Mouse (Mus musculus) limb, embryonic 14.5 days (tissue): ENCODE results near the gene Cdh6. TPM values are rescaled to one million over a fixed set of nuclear protein-coding genes. Genes with fewer than 3 reads are reported as not detected.

Source experiments
- ATAC-seq: fragments of 200-750 bp; cut with Nextera tagmentation; 2 replicates; pipeline ENCODE4 v1.8.0; 2017; ENCODE audit warnings: low read depth, moderate number of reproducible peaks, moderate TSS enrichment; ENCODE audit not compliant: low FRiP score
- DNase-seq: peaks from one replicate; pipeline ENCODE4 v3.0.0-alpha.2; 2015; ENCODE audit warnings: low spot score
- H3K27ac ChIP-seq: fragments of 300-500 bp; sonication (generic); replicated peaks from 2 replicates; pipeline ENCODE4 v1.5.1; 2014; ENCODE audit warnings: low read depth, mild to moderate bottlenecking, low read length, moderate library complexity, mixed read lengths
- H3K27me3 ChIP-seq: fragments of 300-500 bp; sonication (generic); 2 replicates; pipeline ENCODE4 v1.6.1; 2014; ENCODE audit warnings: low read length, mixed read lengths; ENCODE audit not compliant: control insufficient read depth, insufficient read depth
- H3K36me3 ChIP-seq: fragments of 300-500 bp; sonication (generic); 2 replicates; pipeline ENCODE4 v1.6.1; 2014; ENCODE audit warnings: mild to moderate bottlenecking, low read length, moderate library complexity, mixed read lengths; ENCODE audit not compliant: control insufficient read depth, insufficient read depth
- H3K4me1 ChIP-seq: fragments of 300-500 bp; sonication (generic); 2 replicates; pipeline ENCODE4 v1.6.1; 2014; ENCODE audit warnings: antibody characterized with exemption, low read length, mixed read lengths; ENCODE audit not compliant: control insufficient read depth, insufficient read depth
- H3K4me2 ChIP-seq: fragments of 300-500 bp; sonication (generic); replicated peaks from 2 replicates; pipeline ENCODE4 v1.6.1; 2014; ENCODE audit warnings: low read depth, mild to moderate bottlenecking, low read length, moderate library complexity; ENCODE audit not compliant: severe bottlenecking
- H3K4me3 ChIP-seq: fragments of 300-500 bp; sonication (generic); replicated peaks from 2 replicates; pipeline ENCODE4 v1.5.1; 2014; ENCODE audit warnings: low read length
- H3K9ac ChIP-seq: fragments of 300-500 bp; sonication (generic); 2 replicates; pipeline ENCODE4 v1.6.1; 2014; ENCODE audit warnings: mild to moderate bottlenecking, low read depth, low read length, moderate library complexity; ENCODE audit not compliant: severe bottlenecking
- H3K9me3 ChIP-seq: fragments of 300-500 bp; sonication (generic); 2 replicates; pipeline ENCODE4 v1.6.1; 2016; ENCODE audit warnings: low read length; ENCODE audit not compliant: control insufficient read depth
- POLR2A ChIP-seq: fragments of 200-500 bp; IDR thresholded peaks from 2 replicates; pipeline ENCODE4 v1.8.0; 2012; ENCODE audit warnings: inconsistent platforms, mild to moderate bottlenecking, moderate library complexity, borderline replicate concordance; ENCODE audit not compliant: insufficient read depth, insufficient read length; ENCODE audit errors: extremely low read depth
- WGBS: fragments of 180-500 bp; shearing (Covaris S2); extraction: QIAGEN DNeasy Blood & Tissue Kit; methylation state at CpG from one replicate; pipeline ENCODE4 v1.1.7; 2014; 5-methylcytosine and 5-hydroxymethylcytosine counted together
- polyA plus RNA-seq, 2 experiments: library from polyadenylated mRNA; depleted of rRNA in 1 of 2; stranded (reverse) in 1 of 2; unstranded in 1 of 2; fragments of >200 nt; fragmentation: Nextera tagmentation in 1 of 2; extraction: Ambion mirVana in 1 of 2; gene quantifications; 2 replicates each; pipeline versions ENCODE4 v1.2.1 to v1.2.3; 2012 to 2014

The Cdh6 gene
- polyA plus RNA-seq, 2 experiments, result 6.3 to 11.9 TPM

GRCm38 (mm10) chr15:13173840-13174617 is 554 bp upstream of the Cdh6 start:
- no peak for DNase-seq
- 1% methylated on average over 27 of the region's 27 CpGs for WGBS
- Histone ChIP-seq H3K9me3 (no peaks in the 10 kb centered on the region), H3K4me3 (peak overlapping the region; percentile 57), H3K27ac (peak overlapping the region; percentile 40; the same call in 1 of the 2 replicates), H3K36me3 (no peaks in the 10 kb centered on the region), H3K4me2 (peak overlapping the region; percentile 84), H3K27me3 (peaks cover 4% of the 10 kb centered on the region; the same call in 1 of the 2 replicates), H3K4me1 (peaks cover 6% of the 10 kb centered on the region), H3K9ac (peak overlapping the region; percentile 70; the same call in 1 of the 2 replicates)
- ATAC-seq, result no peak
- no peak for TF ChIP-seq POLR2A

- DNase-seq, result peak; percentile 44
- H3K9me3 ChIP-seq, result no peaks in the 10 kb centered on the region
- ATAC-seq, result peak; percentile 10; the same call in 1 of the 2 replicates
- H3K27ac ChIP-seq, result peak overlapping the region; percentile 79
- H3K27me3 ChIP-seq, result peaks cover 4% of the 10 kb centered on the region; the same call in 1 of the 2 replicates
- H3K36me3 ChIP-seq, result no peaks in the 10 kb centered on the region
- peak overlapping the region; percentile 70 for H3K9ac ChIP-seq
- peak overlapping the region; percentile 84 for H3K4me2 ChIP-seq
- H3K4me1 ChIP-seq, result peaks cover 6% of the 10 kb centered on the region
- peak overlapping the region; percentile 57 for H3K4me3 ChIP-seq
- 0% methylated on average over 26 of the region's 26 CpGs for WGBS
- no peak for TF ChIP-seq POLR2A
Measured at GRCm38 (mm10) chr15:13172365-13173070, 957 bp downstream of the Cdh6 start.

GRCm38 (mm10) chr15:13171486-13172364 is 1.8 kb downstream of the Cdh6 start:
- Histone ChIP-seq H3K4me1 (peaks cover 6% of the 10 kb centered on the region), H3K4me2 (peak overlapping the region; percentile 84), H3K9ac (peak overlapping the region; percentile 70), H3K27me3 (peaks cover 4% of the 10 kb centered on the region; the same call in 1 of the 2 replicates), H3K27ac (no peak overlapping the region), H3K9me3 (no peaks in the 10 kb centered on the region), H3K4me3 (peak overlapping the region; percentile 57), H3K36me3 (no peaks in the 10 kb centered on the region)
- TF ChIP-seq POLR2A, result no peak
- ATAC-seq (no peak), DNase-seq (peak; percentile 4)
- 5% methylated on average over 16 of the region's 16 CpGs for WGBS

GRCm38 (mm10) chr15:13165094-13165885 is 8.2 kb downstream of the Cdh6 start:
- TF ChIP-seq POLR2A, result no peak
- no peaks in the 10 kb centered on the region for H3K9me3 ChIP-seq
- H3K4me1 ChIP-seq, result no peaks in the 10 kb centered on the region
- no peak overlapping the region for H3K9ac ChIP-seq
- H3K36me3 ChIP-seq, result no peaks in the 10 kb centered on the region
- no peaks in the 10 kb centered on the region for H3K27me3 ChIP-seq
- H3K27ac ChIP-seq, result no peak overlapping the region
- no peak for DNase-seq
- H3K4me2 ChIP-seq, result no peak overlapping the region
- WGBS, result 92% methylated on average over 13 of the region's 13 CpGs
- ATAC-seq, result no peak
- H3K4me3 ChIP-seq, result no peak overlapping the region
